Mouse (Mus musculus): ENCODE data around the gene Grhpr.

DNA sequence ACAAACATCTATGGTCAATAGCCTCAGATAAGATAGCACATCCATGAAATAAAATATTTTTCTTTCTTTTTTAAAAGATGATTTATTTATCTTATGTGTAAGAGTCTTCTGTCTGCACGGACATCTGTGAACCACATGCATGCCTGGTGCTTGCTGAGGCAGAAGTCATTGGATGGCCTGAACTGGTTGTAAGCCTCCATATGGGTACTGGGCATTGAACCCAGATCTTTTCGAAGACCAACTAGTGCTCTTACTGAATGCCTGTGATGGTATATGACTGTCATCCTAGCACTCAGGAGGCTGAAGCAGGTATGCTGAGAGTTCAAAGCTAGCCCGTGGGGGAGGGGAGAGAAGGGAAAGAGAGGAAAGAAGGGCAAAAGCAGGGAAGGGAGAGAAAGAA, 16.9 kb downstream of the Grhpr start:
- no peak for TF ChIP-seq CTCF (IDR thresholded peaks at IDR 0.05; ENCODE audit: low read depth)
- no peak for TF ChIP-seq EP300 (IDR thresholded peaks at IDR 0.05; ENCODE audit: low read depth)

Measured in liver, embryonic 14.5 days (tissue).